Mouse (Mus musculus): Measurements from ENCODE around the gene Gm37419. TPM values are rescaled to one million over a fixed set of nuclear protein-coding genes. Genes with fewer than 3 reads are reported as not detected.
A peak's percentile ranks its signal among the peaks of the same experiment; 100 is the strongest.

Gene Gm37419
- polyA plus RNA-seq, 1 experiment from 2014 or later: not detected

DNA sequence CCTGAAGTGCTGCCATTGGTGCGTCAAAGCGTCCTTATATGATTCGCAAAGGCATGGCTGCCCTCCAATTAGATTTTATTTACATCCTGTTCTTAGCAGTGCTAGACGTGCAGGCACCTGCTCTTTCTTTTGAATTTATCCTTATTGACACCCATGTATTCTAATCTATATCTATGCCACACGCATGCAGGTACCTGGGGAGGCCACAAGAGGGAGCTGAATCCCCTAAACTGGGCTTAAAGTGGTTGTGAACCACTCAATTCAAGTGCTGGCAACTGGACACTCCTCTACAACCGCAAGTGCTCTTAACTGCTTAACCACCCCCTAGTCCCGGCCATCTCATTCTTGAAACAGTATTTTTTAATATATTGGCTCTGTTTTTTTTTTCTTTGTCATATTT is 21.0 kb upstream of the Gm37419 start:
- H3K9me3 ChIP-seq: no peaks in the 10 kb centered on the region
- H3K4me1 ChIP-seq: 0 out of 2 replicates have a peak, but pooled peaks cover under 1% of the 10 kb centered on the region
- ATAC-seq (ENCODE audit: insufficient read depth, low FRiP score, low read depth): no peak
- H3K9ac ChIP-seq: no peak overlapping the region
- no peak overlapping the region for H3K4me3 ChIP-seq (replicated peaks)
- no peak overlapping the region for H3K4me2 ChIP-seq
- H3K27me3 ChIP-seq (replicated peaks): no peaks in the 10 kb centered on the region
- peaks cover 11% of the 10 kb centered on the region; the same call in 1 of the 2 replicates for H3K36me3 ChIP-seq
- H3K27ac ChIP-seq: no peak overlapping the region
- WGBS: 87% methylated on average over 7 of the region's 7 CpGs

DNA sequence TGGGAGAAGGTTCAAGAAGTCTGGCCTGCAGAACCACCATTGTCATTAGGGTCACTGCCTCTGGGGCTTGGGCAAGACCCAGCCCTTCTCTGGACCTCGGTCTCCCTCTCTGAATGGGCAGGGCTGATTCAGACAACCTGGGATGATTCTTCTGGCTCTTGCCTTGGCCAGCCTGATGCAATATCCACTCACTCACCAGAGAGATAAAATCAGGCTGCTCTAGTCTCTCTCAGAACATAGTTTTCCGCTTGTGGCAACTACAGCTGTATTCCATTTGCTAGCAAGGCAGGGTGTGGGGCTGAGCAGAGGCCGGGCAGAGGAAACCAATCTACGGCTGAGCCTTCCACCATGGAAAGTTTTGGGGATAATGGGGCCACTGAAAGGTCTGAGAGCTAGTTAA is 19.4 kb upstream of the Gm37419 start:
- no peaks in the 10 kb centered on the region for H3K9me3 ChIP-seq
- H3K4me3 ChIP-seq (replicated peaks): no peak overlapping the region
- no peak overlapping the region for H3K4me2 ChIP-seq
- peaks cover 11% of the 10 kb centered on the region; the same call in 1 of the 2 replicates for H3K36me3 ChIP-seq
- H3K4me1 ChIP-seq: peaks cover 2% of the 10 kb centered on the region; the same call in 1 of the 2 replicates
- WGBS: 84% methylated on average over 4 of the region's 4 CpGs
- no peak for ATAC-seq (ENCODE audit: insufficient read depth, low FRiP score, low read depth)
- H3K27me3 ChIP-seq (replicated peaks): no peaks in the 10 kb centered on the region
- no peak overlapping the region for H3K9ac ChIP-seq
- H3K27ac ChIP-seq: no peak overlapping the region

DNA sequence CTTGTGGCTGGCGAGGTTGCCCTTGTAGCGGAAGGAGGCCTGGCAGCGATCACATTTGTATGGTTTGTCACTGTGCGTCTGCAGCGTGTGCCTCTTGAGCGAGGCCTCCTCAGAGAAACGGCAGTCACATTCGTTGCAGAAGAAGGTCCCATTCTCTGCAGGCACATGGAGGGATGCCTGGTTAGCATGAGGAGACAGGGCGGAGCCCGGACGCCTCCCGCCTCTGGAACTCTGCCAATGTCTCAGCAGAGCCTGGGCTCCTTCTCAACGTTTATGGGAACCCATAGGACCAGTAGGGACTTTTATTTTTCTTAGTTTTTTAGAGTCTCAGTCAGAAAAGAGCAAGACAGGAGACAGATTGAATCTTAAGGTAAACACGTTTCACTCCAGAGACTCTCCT is 18.4 kb upstream of the Gm37419 start:
- no peaks in the 10 kb centered on the region for H3K9me3 ChIP-seq
- H3K27me3 ChIP-seq (replicated peaks): no peaks in the 10 kb centered on the region
- WGBS: 65% methylated on average over 14 of the region's 14 CpGs
- no peak overlapping the region for H3K27ac ChIP-seq
- H3K4me1 ChIP-seq: peaks cover 2% of the 10 kb centered on the region; the same call in 1 of the 2 replicates
- H3K4me2 ChIP-seq: no peak overlapping the region
- no peak for ATAC-seq (ENCODE audit: insufficient read depth, low FRiP score, low read depth)
- no peak overlapping the region for H3K4me3 ChIP-seq (replicated peaks)
- no peak overlapping the region for H3K9ac ChIP-seq
- H3K36me3 ChIP-seq: peaks cover 11% of the 10 kb centered on the region; the same call in 1 of the 2 replicates

DNA sequence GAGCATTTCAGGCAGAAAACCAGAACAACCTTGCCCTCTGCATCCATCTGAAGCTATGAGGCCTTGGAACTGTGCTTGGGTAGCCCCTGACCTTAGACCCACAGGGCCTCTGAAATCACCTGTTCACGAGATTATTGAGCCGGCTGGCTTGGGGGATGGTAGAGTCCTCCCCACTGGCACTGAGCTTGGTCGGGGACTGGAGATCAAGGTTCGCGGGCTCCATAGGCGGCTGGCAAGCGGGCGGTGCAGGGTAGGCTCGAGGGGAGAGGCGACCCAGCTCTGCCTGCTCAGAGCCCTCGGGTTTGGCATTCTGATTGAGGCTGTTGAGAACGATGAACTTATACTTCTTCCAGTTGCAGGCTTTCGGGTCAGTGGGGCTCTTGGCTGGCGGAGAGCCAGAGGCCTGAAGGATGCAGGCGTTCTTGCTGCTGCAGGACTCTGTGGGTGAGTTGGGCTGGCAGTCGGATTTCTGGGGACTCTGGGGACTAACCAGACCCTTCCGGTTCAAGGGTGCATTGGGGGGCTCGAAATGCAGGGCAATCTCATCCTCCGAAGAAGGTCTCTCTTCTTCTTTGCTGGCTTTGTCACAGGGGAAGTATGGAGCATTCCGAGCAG is 16.0 kb upstream of the Gm37419 start:
- Histone ChIP-seq H3K4me3 (replicated peaks) (no peak overlapping the region), H3K9ac (no peak overlapping the region), H3K4me2 (no peak overlapping the region), H3K27me3 (replicated peaks) (no peaks in the 10 kb centered on the region), H3K27ac (no peak overlapping the region), H3K36me3 (peaks cover 9% of the 10 kb centered on the region; the same call in 1 of the 2 replicates), H3K4me1 (peaks cover 2% of the 10 kb centered on the region; the same call in 1 of the 2 replicates), H3K9me3 (no peaks in the 10 kb centered on the region)
- WGBS: 69% methylated on average over 20 of the region's 20 CpGs
- no peak; the same call in 1 of the 2 replicates for ATAC-seq (ENCODE audit: insufficient read depth, low FRiP score, low read depth)

DNA sequence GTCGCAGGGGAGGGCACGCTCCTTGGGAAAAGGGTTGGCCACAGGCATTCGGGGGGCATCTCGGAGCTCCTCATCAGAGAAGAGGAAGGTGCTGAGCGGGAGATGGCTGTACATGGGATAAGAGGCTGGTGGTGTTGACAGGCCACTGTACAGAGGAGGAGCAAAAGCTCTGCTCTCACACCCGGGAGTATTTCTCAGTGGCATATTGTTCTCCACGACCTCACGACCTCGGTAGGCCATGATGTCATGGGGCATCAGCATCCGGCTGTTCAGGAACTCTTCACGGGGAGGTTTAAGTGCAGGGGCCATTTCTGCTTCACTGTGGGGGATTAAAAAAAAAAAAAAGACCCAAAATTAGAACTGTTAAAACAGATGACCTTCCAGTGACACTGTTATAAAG is 15.4 kb upstream of the Gm37419 start:
- peaks cover 5% of the 10 kb centered on the region; the same call in 1 of the 2 replicates for H3K36me3 ChIP-seq
- 80% methylated on average over 11 of the region's 11 CpGs for WGBS
- H3K9me3 ChIP-seq: no peaks in the 10 kb centered on the region
- H3K27me3 ChIP-seq (replicated peaks): no peaks in the 10 kb centered on the region
- ATAC-seq (ENCODE audit: insufficient read depth, low FRiP score, low read depth): no peak
- no peak overlapping the region for H3K4me3 ChIP-seq (replicated peaks)
- no peak overlapping the region for H3K4me2 ChIP-seq
- no peak overlapping the region for H3K9ac ChIP-seq
- peaks cover 2% of the 10 kb centered on the region; the same call in 1 of the 2 replicates for H3K4me1 ChIP-seq
- no peak overlapping the region for H3K27ac ChIP-seq

DNA sequence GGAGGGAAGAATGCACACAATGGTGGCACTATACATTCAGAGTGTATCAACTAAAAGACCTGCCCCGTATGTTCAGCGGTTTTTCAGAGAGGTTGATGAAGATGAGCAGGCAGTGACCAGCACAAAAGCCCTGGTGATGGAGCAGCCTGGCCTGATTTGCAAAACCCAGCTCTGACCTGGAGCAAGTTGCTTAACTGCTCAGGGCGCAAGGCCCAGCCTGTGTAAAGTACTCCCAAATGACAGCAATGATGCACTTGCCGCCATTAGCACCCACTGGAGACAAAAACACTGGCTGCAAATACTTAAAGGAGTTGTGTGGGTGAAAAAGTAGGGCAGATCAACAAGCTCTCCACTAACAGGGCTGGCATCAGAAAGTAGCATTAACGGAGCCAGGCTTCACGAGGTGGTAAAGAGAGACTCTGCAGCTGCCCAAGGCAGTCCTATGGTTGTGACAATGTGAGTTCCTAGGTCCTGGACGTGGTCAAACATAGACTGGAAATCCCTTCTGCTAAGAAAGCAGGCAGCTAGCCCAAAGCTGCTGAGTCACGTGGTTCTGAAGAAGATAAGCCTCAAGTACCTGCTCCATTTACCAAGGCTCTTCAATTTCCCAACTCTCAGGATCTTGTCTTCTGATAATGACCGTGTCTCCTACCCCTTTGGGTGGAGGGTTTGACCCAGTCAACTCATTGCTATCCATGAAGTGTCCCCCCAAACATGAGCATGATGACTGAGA is 14.5 kb upstream of the Gm37419 start:
- no peak for ATAC-seq (ENCODE audit: insufficient read depth, low FRiP score, low read depth)
- Histone ChIP-seq H3K27me3 (replicated peaks) (no peaks in the 10 kb centered on the region), H3K9me3 (no peaks in the 10 kb centered on the region), H3K4me1 (peaks cover 2% of the 10 kb centered on the region; the same call in 1 of the 2 replicates), H3K9ac (no peak overlapping the region), H3K27ac (no peak overlapping the region), H3K36me3 (no peaks in the 10 kb centered on the region), H3K4me3 (replicated peaks) (no peak overlapping the region), H3K4me2 (no peak overlapping the region)
- WGBS: 87% methylated on average over 9 of the region's 9 CpGs

DNA sequence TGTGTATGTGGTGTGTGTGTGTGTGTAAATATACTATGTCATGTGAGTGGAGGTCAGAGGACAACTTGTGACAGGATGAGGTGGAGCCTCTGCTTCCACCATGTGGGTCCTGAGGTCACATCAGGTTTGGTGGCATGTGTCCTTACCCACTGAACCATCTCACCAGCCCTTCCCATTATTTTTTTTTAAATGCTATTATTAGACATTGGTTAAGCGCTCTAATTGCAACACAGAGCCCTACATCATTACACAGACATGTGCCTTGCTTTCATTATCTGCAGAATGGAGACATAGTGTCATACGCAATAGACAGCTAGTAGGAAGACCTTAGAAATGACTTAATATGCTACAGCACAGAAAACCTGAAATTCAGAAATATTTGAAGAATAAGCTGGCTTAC is 12.1 kb upstream of the Gm37419 start:
- H3K4me1 ChIP-seq: peaks cover 7% of the 10 kb centered on the region; the same call in 1 of the 2 replicates
- 91% methylated on average over 2 of the region's 2 CpGs for WGBS
- no peak overlapping the region for H3K9ac ChIP-seq
- ATAC-seq (ENCODE audit: insufficient read depth, low FRiP score, low read depth): no peak
- H3K4me2 ChIP-seq: no peak overlapping the region
- no peaks in the 10 kb centered on the region for H3K27me3 ChIP-seq (replicated peaks)
- H3K9me3 ChIP-seq: no peaks in the 10 kb centered on the region
- H3K27ac ChIP-seq: no peak overlapping the region
- H3K36me3 ChIP-seq: no peaks in the 10 kb centered on the region
- no peak overlapping the region for H3K4me3 ChIP-seq (replicated peaks)

DNA sequence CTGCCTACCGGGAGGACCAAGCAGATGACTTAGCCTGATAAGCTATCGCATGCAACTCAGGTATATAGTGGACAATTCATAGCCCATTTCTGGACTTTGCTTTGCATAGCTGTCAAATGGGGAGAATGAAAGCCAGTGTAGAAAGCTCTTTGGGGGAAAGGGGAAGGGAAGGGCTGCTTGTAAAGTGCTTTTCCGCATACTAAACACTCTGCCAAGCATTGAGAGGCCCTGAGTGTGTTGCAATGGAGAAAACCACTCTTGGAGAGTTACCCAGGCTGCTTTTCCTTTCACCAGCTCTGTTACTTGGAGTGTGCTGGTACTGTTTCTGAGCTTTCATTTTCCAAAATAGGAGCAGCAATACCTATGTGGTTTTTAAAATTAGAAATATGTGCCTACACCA is 10.6 kb upstream of the Gm37419 start:
- 85% methylated on average over 3 of the region's 3 CpGs for WGBS
- Histone ChIP-seq H3K27ac (no peak overlapping the region), H3K36me3 (no peaks in the 10 kb centered on the region), H3K4me2 (no peak overlapping the region), H3K9ac (no peak overlapping the region), H3K4me1 (peaks cover 9% of the 10 kb centered on the region), H3K27me3 (replicated peaks) (no peaks in the 10 kb centered on the region), H3K9me3 (no peaks in the 10 kb centered on the region), H3K4me3 (replicated peaks) (no peak overlapping the region)
- ATAC-seq (ENCODE audit: insufficient read depth, low FRiP score, low read depth): no peak

DNA sequence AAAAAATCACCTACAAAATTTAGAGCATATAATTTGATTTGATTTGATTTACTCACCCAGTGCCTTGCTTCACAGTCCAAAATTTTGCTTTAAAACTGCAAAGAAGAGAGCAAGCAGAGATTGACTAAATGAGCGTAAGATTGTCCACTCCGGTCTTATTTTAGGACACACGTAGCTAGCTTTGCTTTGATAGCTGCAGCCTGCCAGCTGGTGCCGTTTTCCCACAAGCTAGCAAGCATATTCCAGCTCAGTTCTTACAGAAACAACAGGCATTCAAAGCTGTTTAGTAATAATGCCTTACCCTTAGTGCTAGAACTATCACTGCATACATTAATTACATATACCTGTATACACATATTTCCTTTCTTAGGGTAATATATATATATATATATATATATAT is 9.8 kb upstream of the Gm37419 start:
- Histone ChIP-seq H3K9ac (no peak overlapping the region), H3K27me3 (replicated peaks) (no peaks in the 10 kb centered on the region), H3K9me3 (no peaks in the 10 kb centered on the region), H3K27ac (no peak overlapping the region), H3K4me3 (replicated peaks) (no peak overlapping the region), H3K36me3 (no peaks in the 10 kb centered on the region), H3K4me1 (peaks cover 16% of the 10 kb centered on the region), H3K4me2 (no peak overlapping the region)
- ATAC-seq (ENCODE audit: insufficient read depth, low FRiP score, low read depth): no peak
- WGBS: 85% methylated on average over 4 of the region's 4 CpGs

DNA sequence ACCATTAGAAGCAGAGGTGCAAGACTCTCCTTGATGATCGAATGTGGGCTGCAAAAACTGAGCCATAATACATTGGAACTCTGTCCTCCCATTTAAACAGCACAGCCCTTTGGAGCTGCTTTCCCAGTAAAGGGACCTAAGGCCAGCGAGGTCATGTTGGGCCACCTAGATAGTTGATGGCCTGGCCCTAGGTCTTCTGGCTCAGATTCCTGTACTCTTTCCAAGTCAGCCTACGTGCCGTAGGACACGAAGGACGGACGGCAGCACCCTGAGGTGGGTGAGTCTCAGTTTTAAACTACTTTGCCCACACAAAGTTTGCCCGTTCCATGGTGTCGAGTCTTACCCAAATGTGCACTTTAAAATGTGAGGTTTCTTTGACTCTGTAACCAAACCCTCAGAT is 8.8 kb upstream of the Gm37419 start:
- ATAC-seq (ENCODE audit: insufficient read depth, low FRiP score, low read depth): no peak
- Histone ChIP-seq H3K27ac (no peak overlapping the region), H3K27me3 (replicated peaks) (no peaks in the 10 kb centered on the region), H3K36me3 (no peaks in the 10 kb centered on the region), H3K4me1 (peaks cover 19% of the 10 kb centered on the region), H3K9me3 (no peaks in the 10 kb centered on the region), H3K4me3 (replicated peaks) (no peak overlapping the region), H3K9ac (no peak overlapping the region), H3K4me2 (no peak overlapping the region)
- WGBS: 92% methylated on average over 9 of the region's 9 CpGs

DNA sequence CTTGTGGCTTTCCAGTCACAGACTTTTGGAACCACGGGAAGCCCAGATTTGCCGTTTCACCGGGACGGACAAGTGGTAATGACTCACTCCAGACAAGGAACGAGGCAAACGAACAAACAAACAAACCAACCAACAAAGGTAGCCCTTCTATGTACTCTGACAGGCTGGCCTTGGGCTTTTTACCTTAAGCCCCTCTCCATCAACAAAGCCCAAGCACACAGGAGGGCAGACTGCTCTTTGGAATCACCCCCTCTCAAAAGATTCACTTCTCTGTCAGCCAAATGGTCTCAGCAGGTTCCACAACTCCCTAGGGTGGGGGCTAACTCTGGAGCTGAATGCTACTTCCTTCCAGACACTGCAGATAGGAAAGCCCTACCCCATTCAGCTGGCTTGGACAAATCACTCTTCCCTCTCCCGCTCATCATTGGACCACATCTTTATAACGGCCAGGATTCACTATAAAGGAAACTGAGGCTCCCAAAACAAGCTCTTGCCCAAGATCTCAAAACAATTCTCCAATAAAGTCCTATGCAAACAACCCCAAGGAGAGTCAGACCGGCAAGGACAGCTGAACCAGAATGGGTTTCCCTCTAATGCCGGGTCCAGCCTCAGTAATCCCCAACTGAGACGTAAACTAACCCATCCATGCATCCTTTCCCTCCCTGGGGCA is 7.9 kb upstream of the Gm37419 start:
- H3K4me2 ChIP-seq: peak overlapping the region; percentile 88
- no peak overlapping the region for H3K9ac ChIP-seq
- H3K9me3 ChIP-seq: no peaks in the 10 kb centered on the region
- H3K27me3 ChIP-seq (replicated peaks): no peaks in the 10 kb centered on the region
- 23% methylated on average over 11 of the region's 11 CpGs for WGBS
- peak overlapping the region; percentile 46 for H3K4me3 ChIP-seq (replicated peaks)
- H3K4me1 ChIP-seq: peaks cover 19% of the 10 kb centered on the region
- no peak overlapping the region for H3K27ac ChIP-seq
- H3K36me3 ChIP-seq: no peaks in the 10 kb centered on the region
- no peak for ATAC-seq (ENCODE audit: insufficient read depth, low FRiP score, low read depth)

Measured in stomach, embryonic 15.5 days (tissue).